Mouse (Mus musculus) neural tube, embryonic 13.5 days (tissue): ENCODE measurements around the gene Prune1. TPM values are rescaled to one million over a fixed set of nuclear protein-coding genes. Genes with fewer than 3 reads are reported as not detected.

ENCODE experiments used
- ATAC-seq: fragments of 200-750 bp; cut with Nextera tagmentation; 2 replicates; pipeline ENCODE4 v1.8.0; 2017; ENCODE audit warnings: low read depth, mild to moderate bottlenecking, moderate TSS enrichment, moderate library complexity
- H3K27ac ChIP-seq: fragments of 300-500 bp; sonication (generic); replicated peaks from 2 replicates; pipeline ENCODE4 v1.5.1; 2015; ENCODE audit warnings: moderate library complexity, mild to moderate bottlenecking, inconsistent platforms
- H3K27me3 ChIP-seq: fragments of 300-500 bp; sonication (generic); 2 replicates; pipeline ENCODE4 v1.6.1; 2015; ENCODE audit warnings: mild to moderate bottlenecking, inconsistent platforms
- H3K36me3 ChIP-seq: fragments of 300-500 bp; sonication (generic); 2 replicates; pipeline ENCODE4 v1.6.1; 2015; ENCODE audit warnings: mild to moderate bottlenecking, inconsistent platforms
- H3K4me1 ChIP-seq: fragments of 300-500 bp; sonication (generic); replicated peaks from 2 replicates; pipeline ENCODE4 v1.6.1; 2015; ENCODE audit warnings: inconsistent platforms
- H3K4me2 ChIP-seq: fragments of 300-500 bp; sonication (generic); 2 replicates; pipeline ENCODE4 v1.6.1; 2015; ENCODE audit warnings: inconsistent platforms, mild to moderate bottlenecking, moderate library complexity
- H3K4me3 ChIP-seq: fragments of 300-500 bp; sonication (generic); 2 replicates; pipeline ENCODE4 v1.5.1; 2015; ENCODE audit warnings: mild to moderate bottlenecking, inconsistent platforms
- H3K9ac ChIP-seq: fragments of 300-500 bp; sonication (generic); 2 replicates; pipeline ENCODE4 v1.6.1; 2015; ENCODE audit warnings: moderate library complexity, mild to moderate bottlenecking, inconsistent platforms
- H3K9me3 ChIP-seq: fragments of 300-500 bp; sonication (generic); 2 replicates; pipeline ENCODE4 v1.6.1; 2016; ENCODE audit warnings: inconsistent platforms
- WGBS: fragments of 180-500 bp; shearing (Covaris S2); methylation state at CpG from one replicate; pipeline ENCODE4 v1.1.7; 2015; 5-methylcytosine and 5-hydroxymethylcytosine counted together
- polyA plus RNA-seq: library from polyadenylated mRNA; unstranded; fragments of >200 nt; fragmentation: Nextera tagmentation; extraction: Ambion mirVana; gene quantifications from 2 replicates; pipeline ENCODE4 v1.2.1, GENCODE M21; 2015

The Prune1 gene
- polyA plus RNA-seq, 1 experiment from 2014 or later: 47.1 TPM

- no peaks in the 10 kb centered on the region for H3K27me3 ChIP-seq
- H3K36me3 ChIP-seq: peaks cover 24% of the 10 kb centered on the region
- no peak overlapping the region for H3K27ac ChIP-seq
- H3K9ac ChIP-seq: peak overlapping the region; percentile 91
- H3K4me3 ChIP-seq: peak overlapping the region; percentile 76
- 86% methylated on average over 12 of the region's 12 CpGs for WGBS
- H3K4me2 ChIP-seq: peak overlapping the region; percentile 82
- H3K4me1 ChIP-seq: peaks cover 41% of the 10 kb centered on the region
- H3K9me3 ChIP-seq: no peaks in the 10 kb centered on the region
- no peak for ATAC-seq
Measured at GRCm38 (mm10) chr3:95284501-95285281, 2.8 kb upstream of the Prune1 start.

- H3K4me3 ChIP-seq: peak overlapping the region; percentile 76
- peak overlapping the region; percentile 82 for H3K4me2 ChIP-seq
- H3K36me3 ChIP-seq: peaks cover 19% of the 10 kb centered on the region
- no peaks in the 10 kb centered on the region for H3K9me3 ChIP-seq
- peak overlapping the region; percentile 98 for H3K27ac ChIP-seq
- ATAC-seq: no peak
- H3K9ac ChIP-seq: peak overlapping the region; percentile 91
- H3K4me1 ChIP-seq: peaks cover 44% of the 10 kb centered on the region
- H3K27me3 ChIP-seq: no peaks in the 10 kb centered on the region
- 9% methylated on average over 1 of the region's 1 CpGs for WGBS
Measured at GRCm38 (mm10) chr3:95284062-95284461, 2.2 kb upstream of the Prune1 start.

GRCm38 (mm10) chr3:95283589-95283941, 1.7 kb upstream of the Prune1 start:
- H3K4me1 ChIP-seq: peaks cover 44% of the 10 kb centered on the region
- no peaks in the 10 kb centered on the region for H3K27me3 ChIP-seq
- WGBS: 2% methylated on average over 7 of the region's 7 CpGs
- peak overlapping the region; percentile 82 for H3K4me2 ChIP-seq
- H3K27ac ChIP-seq: peak overlapping the region; percentile 98
- H3K36me3 ChIP-seq: peaks cover 14% of the 10 kb centered on the region
- peak overlapping the region; percentile 76 for H3K4me3 ChIP-seq
- H3K9me3 ChIP-seq: no peaks in the 10 kb centered on the region
- H3K9ac ChIP-seq: peak overlapping the region; percentile 91
- no peak for ATAC-seq

GRCm38 (mm10) chr3:95282865-95283588, 1.2 kb upstream of the Prune1 start:
- under 1% methylated on average over 51 of the region's 51 CpGs for WGBS
- H3K36me3 ChIP-seq: peaks cover 9% of the 10 kb centered on the region
- peak; percentile 69 for ATAC-seq

GRCm38 (mm10) chr3:95282381-95282864, 547 bp upstream of the Prune1 start:
- no peaks in the 10 kb centered on the region for H3K9me3 ChIP-seq
- WGBS: under 1% methylated on average over 11 of the region's 11 CpGs
- H3K36me3 ChIP-seq: peaks cover 3% of the 10 kb centered on the region
- H3K27ac ChIP-seq: peak overlapping the region; percentile 98
- H3K4me2 ChIP-seq: peak overlapping the region; percentile 82
- peak overlapping the region; percentile 76 for H3K4me3 ChIP-seq
- H3K9ac ChIP-seq: peak overlapping the region; percentile 91
- H3K4me1 ChIP-seq: peaks cover 44% of the 10 kb centered on the region
- peak; percentile 16; the same call in 1 of the 2 replicates for ATAC-seq
- no peaks in the 10 kb centered on the region for H3K27me3 ChIP-seq

More at GRCm38 (mm10) chr3:95282865-95283588, 1.2 kb upstream of the Prune1 start:
- Histone ChIP-seq H3K27ac (peak overlapping the region; percentile 98), H3K9me3 (no peaks in the 10 kb centered on the region), H3K4me2 (peak overlapping the region; percentile 82), H3K4me3 (peak overlapping the region; percentile 76), H3K9ac (peak overlapping the region; percentile 91), H3K4me1 (peaks cover 44% of the 10 kb centered on the region), H3K27me3 (no peaks in the 10 kb centered on the region)

- ATAC-seq: no peak
- Histone ChIP-seq H3K27ac (peak overlapping the region; percentile 98), H3K4me2 (peak overlapping the region; percentile 82), H3K9ac (peak overlapping the region; percentile 90), H3K9me3 (no peaks in the 10 kb centered on the region), H3K4me1 (peaks cover 41% of the 10 kb centered on the region), H3K36me3 (no peaks in the 10 kb centered on the region), H3K27me3 (no peaks in the 10 kb centered on the region), H3K4me3 (peak overlapping the region; percentile 76)
- 34% methylated on average over 8 of the region's 8 CpGs for WGBS
Measured at GRCm38 (mm10) chr3:95280747-95281146, 1.1 kb downstream of the Prune1 start.

- no peak overlapping the region for H3K9ac ChIP-seq
- no peak for ATAC-seq
- no peaks in the 10 kb centered on the region for H3K9me3 ChIP-seq
- no peaks in the 10 kb centered on the region for H3K27me3 ChIP-seq
- peaks cover 16% of the 10 kb centered on the region for H3K4me1 ChIP-seq
- H3K4me3 ChIP-seq: no peak overlapping the region
- H3K36me3 ChIP-seq: no peaks in the 10 kb centered on the region
- no peak overlapping the region for H3K4me2 ChIP-seq
- WGBS: 97% methylated on average over 1 of the region's 1 CpGs
- H3K27ac ChIP-seq: no peak overlapping the region
Measured at GRCm38 (mm10) chr3:95277149-95277551, 4.7 kb downstream of the Prune1 start.

- H3K36me3 ChIP-seq: no peaks in the 10 kb centered on the region
- 83% methylated on average over 5 of the region's 5 CpGs for WGBS
- H3K9me3 ChIP-seq: no peaks in the 10 kb centered on the region
- H3K27ac ChIP-seq: no peak overlapping the region
- peaks cover 14% of the 10 kb centered on the region for H3K4me1 ChIP-seq
- no peak overlapping the region for H3K4me3 ChIP-seq
- no peak overlapping the region for H3K4me2 ChIP-seq
- no peaks in the 10 kb centered on the region for H3K27me3 ChIP-seq
- no peak overlapping the region for H3K9ac ChIP-seq
- no peak for ATAC-seq
Measured at GRCm38 (mm10) chr3:95276428-95276934, 5.4 kb downstream of the Prune1 start.

GRCm38 (mm10) chr3:95275161-95275560, 6.7 kb downstream of the Prune1 start:
- no peak for ATAC-seq
- Histone ChIP-seq H3K4me1 (peaks cover 6% of the 10 kb centered on the region; the same call in 1 of the 2 replicates), H3K27ac (no peak overlapping the region), H3K36me3 (no peaks in the 10 kb centered on the region), H3K27me3 (no peaks in the 10 kb centered on the region), H3K4me3 (no peak overlapping the region), H3K4me2 (no peak overlapping the region), H3K9me3 (no peaks in the 10 kb centered on the region), H3K9ac (no peak overlapping the region)
- WGBS: 89% methylated on average over 6 of the region's 6 CpGs

GRCm38 (mm10) chr3:95274453-95274852, 7.4 kb downstream of the Prune1 start:
- no peak overlapping the region for H3K4me2 ChIP-seq
- H3K4me3 ChIP-seq: no peak overlapping the region
- no peak for ATAC-seq
- no peak overlapping the region for H3K27ac ChIP-seq
- peaks cover under 1% of the 10 kb centered on the region; the same call in 1 of the 2 replicates for H3K4me1 ChIP-seq
- H3K27me3 ChIP-seq: no peaks in the 10 kb centered on the region
- H3K9ac ChIP-seq: no peak overlapping the region
- peaks cover 4% of the 10 kb centered on the region; the same call in 1 of the 2 replicates for H3K36me3 ChIP-seq
- 90% methylated on average over 4 of the region's 4 CpGs for WGBS
- no peaks in the 10 kb centered on the region for H3K9me3 ChIP-seq

GRCm38 (mm10) chr3:95273471-95273870, 8.4 kb downstream of the Prune1 start:
- Histone ChIP-seq H3K4me3 (no peak overlapping the region), H3K36me3 (peaks cover 14% of the 10 kb centered on the region), H3K9me3 (no peaks in the 10 kb centered on the region), H3K27ac (no peak overlapping the region), H3K9ac (no peak overlapping the region), H3K27me3 (no peaks in the 10 kb centered on the region), H3K4me2 (no peak overlapping the region), H3K4me1 (no peaks in the 10 kb centered on the region)
- ATAC-seq: no peak
- WGBS: 81% methylated on average over 5 of the region's 5 CpGs

GRCm38 (mm10) chr3:95270766-95271364, 11.0 kb downstream of the Prune1 start:
- no peak for ATAC-seq
- Histone ChIP-seq H3K4me3 (no peak overlapping the region), H3K9ac (no peak overlapping the region), H3K9me3 (no peaks in the 10 kb centered on the region), H3K27ac (no peak overlapping the region), H3K36me3 (peaks cover 40% of the 10 kb centered on the region), H3K4me2 (no peak overlapping the region), H3K4me1 (no peaks in the 10 kb centered on the region), H3K27me3 (no peaks in the 10 kb centered on the region)
- 88% methylated on average over 12 of the region's 12 CpGs for WGBS
